Mouse (Mus musculus): ENCODE data around the gene Gm973. TPM values are rescaled to one million over a fixed set of nuclear protein-coding genes. Genes with fewer than 3 reads are reported as not detected.

Gm973 gene
- total RNA-seq (2021) = 10 to 100 TPM; 14.8 to 15.1 TPM
- long read RNA-seq, partial matches to known transcripts = 0 of 4 reads
- long read RNA-seq, other reads (novel, unspliced or antisense) = 4 of 4 reads

DNA sequence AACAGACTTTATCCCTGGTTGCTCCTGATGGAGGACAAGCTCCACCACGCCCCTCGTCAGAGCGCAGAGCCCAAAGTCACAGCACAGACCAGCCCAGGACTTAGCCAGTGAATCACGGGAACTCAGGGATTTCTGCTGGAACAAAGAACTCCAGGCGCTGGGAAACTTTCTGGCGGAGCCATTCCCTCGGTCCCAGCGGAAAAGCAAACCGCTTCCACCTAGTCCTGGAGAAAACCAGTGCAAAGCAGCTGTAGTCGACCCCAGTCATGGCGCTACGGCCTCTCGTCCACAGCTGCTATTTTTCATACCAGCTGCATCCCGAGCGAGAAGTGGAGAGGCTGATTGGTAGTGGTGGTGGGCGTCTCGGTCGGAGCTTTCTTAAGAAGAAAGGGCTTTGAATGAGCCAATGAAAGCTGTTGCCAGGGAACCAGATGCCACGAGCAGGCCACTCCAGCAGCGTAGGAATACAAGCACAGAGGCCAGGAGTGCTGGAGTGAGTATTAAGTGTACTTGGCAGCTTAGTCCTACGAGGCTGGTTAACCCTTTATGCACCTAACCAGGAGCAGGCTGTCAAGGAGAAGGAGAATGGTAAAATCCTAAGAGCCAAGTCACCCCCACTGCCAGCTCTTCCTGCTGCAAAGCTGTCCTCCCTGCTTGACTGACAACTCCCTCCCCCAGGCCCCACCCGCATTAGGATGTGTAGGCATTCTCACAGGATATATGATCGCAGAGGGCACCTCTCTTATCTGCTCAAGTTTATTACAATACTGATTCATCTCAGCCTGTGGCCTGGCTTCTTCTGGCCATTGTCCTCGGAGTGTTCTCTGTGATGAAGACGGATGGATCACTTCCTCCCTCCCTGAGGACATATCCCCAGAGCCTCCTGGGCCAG is at the start of gene Gm973:
Gene Gm973 (plus strand): TSS at position 239 of the 892 bp plus-strand sequence.
- peak; percentile 55 to 71 for DNase-seq (ENCODE audit: low spot score in 2 of 2)

DNA sequence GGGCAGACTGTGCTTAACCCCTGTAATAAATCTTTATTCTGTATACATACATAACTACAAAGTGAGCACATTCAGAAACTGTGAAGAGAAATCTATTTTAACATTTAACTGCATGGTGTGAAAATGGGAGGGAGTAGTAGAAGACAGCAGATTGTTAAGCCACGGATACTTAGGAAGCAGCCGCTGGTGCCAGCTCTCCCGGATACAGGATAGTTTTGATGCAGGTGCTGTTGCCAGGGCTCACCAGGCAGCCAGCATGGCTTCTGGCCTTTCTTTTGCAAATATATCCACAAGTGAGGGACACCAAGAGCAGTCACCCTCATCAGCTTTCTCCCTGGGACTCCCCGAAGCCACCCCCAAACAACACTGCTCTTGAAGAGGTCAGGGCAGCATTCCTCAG is 46.9 kb upstream of the Gm973 start:
- no peak for DNase-seq (ENCODE audit: low spot score in 2 of 2)

DNA sequence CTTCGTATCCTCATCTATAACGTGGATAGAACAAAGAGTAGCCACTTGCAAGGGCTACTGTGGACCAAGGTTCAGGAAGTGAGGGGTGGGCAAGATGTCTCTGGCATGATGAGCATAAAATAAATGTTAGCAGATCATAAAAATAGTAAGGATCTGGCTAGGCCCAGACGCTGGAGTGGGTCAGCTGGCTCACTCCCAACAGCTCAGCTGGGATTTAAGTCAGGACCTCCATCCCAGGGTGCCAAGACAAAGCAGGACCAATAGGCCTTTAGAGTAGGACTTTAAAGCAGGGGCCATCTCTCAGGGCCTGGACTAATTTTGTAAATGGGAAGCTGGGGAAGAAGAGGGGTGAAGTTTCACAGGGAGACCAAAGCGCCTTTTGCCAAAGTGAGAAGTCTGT is 45.3 kb upstream of the Gm973 start:
- DNase-seq (ENCODE audit: low spot score in 2 of 2) = no peak

DNA sequence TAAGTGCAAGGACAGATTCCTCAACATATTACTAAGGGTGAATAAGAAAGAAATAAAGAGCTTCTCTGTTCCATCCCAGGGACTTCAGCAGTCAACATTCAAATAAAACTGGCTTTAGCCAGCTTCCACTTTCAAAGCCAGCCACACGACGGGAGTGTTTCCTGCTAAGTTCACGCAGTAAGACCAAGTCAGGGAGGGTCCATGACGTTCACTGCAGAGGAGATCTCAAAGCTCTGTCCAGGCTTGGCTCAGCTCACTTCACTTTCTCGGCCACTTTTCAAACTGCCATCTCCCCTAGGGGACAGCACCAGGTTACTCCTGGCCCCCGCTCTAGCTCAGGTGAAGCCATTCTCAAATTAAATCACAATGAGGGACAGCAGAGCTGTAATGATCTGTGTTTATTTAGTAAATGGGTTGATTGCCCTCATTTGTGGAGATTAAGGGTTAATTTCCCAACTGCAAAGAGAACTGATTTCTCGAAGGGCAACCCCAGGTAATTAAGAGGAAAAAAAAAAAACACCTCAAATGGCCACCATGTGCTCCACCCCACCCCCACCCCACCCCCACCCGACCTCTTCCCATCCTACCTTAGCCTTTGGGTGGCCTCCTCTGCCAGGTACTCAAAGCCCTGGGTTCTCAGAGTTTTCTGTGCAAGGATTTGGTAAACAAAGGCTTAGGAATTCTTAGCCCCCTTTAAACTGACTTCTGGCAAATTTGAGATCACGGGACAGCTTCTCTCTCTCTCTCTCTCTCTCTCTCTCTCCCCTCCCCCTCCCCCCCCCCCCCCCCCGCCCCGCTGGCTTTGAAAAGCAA is 43.5 kb upstream of the Gm973 start:
- DNase-seq (ENCODE audit: low spot score in 2 of 2) = no peak

DNA sequence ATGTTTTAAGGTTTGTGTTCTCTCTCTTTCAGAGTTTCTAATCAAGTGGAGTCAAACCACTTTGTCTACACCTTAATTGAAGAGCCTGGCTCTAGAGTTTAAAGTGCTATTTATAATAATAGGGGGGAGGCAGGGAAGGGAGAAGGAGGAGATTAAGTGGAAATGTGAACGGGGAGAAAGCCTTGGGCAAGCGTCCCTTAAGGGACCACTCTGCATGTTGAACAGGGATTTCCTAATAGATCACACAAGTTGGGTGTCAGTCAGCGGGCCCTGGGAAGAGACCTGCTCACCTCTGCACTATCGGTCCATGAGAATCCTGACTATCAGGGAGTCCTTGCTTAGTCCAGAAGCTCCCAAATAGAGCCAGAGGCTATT is 42.9 kb upstream of the Gm973 start:
- no peak for DNase-seq (ENCODE audit: low spot score in 2 of 2)

DNA sequence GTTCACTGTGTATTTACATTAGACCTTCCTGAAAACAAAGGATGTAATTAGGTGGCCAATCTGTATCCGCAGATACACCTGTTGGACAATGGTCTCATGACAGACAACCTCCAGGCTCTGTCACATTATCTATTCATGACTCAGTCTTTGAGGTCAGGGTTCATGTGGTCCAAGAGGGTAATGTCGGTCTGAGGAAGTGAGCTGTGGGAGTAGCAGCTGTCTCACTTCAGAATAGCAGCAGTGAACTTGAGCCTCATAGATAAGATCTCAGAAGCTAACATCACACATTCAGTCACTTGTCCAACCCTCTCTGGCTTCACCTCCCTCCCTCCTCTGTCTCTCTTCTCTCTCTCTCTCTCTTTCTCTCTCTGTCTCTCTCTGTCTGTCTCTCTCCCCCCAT is 40.4 kb upstream of the Gm973 start:
- DNase-seq (ENCODE audit: low spot score in 2 of 2) = no peak

DNA sequence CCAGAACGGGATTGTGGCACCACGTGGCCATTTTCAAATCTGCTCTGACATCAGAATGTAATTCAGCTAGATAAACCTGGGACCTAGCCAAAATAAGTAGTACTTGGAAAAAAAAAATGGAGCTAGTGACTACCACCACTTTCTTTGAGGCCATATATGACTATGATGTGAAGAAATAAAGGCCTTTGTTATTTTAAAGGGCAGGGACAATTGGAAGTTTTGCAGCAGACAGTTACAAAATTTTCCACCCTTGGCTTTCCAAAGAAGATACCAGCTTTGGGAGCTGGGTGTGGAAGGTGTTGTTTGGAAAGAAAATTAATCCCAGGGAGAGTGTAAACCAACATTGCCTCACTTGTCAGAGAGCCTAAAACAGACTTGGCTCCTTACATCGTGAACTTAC is 37.2 kb upstream of the Gm973 start:
- DNase-seq (ENCODE audit: low spot score in 2 of 2) = no peak

DNA sequence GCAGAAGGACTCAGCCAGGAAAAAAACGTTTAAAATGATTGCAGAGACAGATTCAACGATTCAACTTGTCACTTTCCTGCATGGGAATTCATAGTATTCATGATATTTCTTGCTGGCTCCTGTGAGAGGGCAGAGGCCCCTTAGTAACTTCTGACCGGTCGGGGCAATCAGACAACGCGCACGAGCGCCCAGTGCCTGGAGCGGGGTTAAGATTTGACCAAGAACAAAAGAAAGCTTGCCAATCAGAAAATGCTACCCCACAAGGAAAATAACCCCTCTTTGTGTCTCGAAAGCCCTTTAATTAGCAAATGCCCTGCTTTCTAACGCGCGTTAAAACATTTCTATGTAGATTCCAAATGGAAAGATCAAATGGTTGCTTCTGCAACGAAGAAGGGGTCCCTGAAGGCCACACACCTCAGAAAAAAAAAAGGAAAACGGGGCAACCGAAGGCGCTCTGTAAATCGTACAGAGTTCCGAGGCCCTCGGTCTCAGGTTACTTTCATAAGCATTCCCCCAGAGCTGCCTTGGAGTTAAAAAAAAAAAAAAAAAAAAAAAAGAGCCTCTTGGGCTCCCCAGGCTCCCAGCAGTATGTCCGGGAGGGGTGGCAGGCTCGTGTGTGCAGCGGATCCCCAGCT is 35.1 kb upstream of the Gm973 start:
- DNase-seq (ENCODE audit: low spot score in 2 of 2) = no peak

DNA sequence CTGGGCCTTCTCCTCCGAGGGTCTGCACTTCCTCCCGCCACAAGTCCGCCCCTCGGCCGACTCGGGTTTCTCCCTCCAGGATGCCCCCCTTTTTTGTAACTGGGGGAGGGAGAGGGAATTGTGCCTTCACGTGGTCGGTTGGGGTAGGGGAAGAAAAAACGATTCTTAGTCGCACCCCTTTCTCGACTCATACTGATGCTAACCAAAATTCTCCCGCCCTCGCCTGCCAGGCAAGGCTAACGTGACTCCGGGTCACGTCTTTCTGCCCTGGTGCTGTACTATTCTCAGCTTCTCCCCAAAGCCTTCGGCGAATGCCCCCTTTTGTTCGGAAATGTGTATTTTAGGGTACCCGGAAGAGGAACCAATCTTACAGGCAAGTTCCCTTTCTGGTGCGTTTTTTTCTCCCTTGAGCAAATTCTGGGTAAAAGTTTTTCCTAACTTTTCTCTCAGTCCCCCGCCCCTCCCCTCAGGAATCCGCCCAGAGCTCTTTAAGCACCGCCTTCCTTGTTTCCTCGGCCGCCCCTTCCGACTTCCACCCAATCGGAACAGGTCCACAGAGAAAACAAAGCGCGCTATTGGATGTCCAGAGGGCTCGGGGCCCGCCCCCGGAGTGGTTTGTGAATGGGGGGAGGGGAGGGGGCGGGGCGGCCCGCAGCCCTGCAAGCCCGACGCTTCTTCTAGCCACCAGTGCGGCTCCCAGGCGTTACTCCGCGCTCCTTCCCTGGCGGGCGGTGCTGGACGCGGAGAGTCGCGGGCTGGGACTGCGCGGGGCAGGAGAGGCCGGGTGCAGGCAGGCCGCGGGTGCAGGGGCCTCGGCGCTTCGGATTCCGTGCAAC is 34.4 kb upstream of the Gm973 start:
- DNase-seq (ENCODE audit: low spot score in 2 of 2) = peak; percentile 79 to 91

DNA sequence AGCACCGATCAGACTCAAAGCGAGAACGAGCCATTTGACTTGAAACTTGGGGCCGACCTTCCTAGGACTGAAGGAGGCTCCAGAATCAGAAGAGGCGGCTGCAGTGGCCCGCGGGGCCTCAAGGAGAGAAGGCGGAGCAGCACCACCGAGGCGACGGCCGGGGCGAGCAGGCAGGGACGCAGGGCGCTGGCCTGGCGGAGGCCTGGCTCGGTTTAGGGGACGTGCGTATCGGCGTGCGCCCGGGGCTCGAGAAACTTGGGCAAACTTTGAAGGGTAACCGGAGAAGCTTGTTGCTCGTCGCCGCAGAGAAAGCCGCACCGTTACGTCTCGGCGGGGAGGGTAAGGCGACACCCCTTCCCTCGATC is 33.8 kb upstream of the Gm973 start, which contains the start of gene Fzd7:
Gene Fzd7 (plus strand): TSS at position 94 of the 365 bp plus-strand sequence.
- no peak for DNase-seq (ENCODE audit: low spot score in 2 of 2)

DNA sequence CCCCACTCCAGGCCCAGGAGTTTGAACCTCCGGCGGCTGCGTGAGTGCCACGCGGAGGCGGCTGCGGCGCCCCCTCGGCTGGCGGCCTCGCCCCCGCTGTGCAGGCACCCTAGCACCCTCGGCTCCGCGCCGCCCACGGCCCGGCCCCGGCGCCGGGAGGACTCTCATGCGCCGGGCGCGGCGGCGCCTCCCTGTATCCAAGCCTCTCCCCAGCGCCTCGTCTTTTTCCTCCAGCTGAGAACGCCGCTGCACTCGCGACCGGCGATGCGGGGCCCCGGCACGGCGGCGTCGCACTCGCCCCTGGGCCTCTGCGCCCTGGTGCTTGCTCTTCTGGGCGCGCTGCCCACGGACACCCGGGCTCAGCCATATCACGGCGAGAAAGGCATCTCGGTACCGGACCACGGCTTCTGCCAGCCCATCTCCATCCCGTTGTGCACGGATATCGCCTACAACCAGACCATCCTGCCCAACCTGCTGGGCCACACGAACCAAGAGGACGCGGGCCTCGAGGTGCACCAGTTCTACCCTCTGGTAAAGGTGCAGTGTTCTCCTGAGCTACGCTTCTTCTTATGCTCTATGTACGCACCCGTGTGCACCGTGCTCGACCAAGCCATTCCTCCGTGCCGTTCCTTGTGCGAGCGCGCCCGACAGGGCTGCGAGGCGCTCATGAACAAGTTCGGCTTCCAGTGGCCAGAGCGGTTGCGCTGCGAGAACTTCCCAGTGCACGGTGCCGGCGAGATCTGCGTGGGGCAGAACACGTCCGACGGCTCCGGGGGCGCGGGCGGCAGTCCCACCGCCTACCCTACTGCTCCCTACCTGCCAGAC is 33.2 kb upstream of the Gm973 start:
- DNase-seq (ENCODE audit: low spot score in 2 of 2) = peak in 1 of 2 experiments; percentile 34

DNA sequence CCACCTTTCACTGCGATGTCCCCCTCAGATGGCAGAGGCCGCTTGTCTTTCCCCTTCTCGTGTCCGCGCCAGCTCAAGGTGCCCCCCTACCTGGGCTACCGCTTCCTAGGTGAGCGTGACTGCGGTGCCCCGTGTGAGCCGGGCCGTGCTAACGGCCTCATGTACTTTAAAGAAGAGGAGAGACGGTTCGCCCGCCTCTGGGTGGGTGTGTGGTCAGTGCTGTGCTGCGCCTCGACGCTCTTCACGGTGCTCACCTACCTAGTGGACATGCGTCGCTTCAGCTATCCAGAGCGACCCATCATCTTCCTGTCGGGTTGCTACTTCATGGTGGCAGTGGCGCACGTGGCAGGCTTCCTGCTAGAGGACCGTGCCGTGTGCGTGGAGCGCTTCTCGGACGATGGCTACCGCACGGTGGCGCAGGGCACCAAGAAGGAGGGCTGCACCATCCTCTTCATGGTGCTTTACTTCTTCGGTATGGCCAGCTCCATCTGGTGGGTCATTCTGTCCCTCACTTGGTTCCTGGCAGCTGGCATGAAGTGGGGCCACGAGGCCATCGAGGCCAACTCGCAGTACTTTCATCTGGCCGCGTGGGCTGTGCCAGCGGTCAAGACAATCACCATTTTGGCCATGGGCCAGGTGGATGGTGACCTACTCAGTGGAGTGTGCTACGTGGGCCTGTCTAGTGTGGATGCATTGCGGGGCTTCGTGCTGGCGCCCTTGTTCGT is 32.4 kb upstream of the Gm973 start:
- peak; percentile 47 to 72 for DNase-seq (ENCODE audit: low spot score in 2 of 2)

DNA sequence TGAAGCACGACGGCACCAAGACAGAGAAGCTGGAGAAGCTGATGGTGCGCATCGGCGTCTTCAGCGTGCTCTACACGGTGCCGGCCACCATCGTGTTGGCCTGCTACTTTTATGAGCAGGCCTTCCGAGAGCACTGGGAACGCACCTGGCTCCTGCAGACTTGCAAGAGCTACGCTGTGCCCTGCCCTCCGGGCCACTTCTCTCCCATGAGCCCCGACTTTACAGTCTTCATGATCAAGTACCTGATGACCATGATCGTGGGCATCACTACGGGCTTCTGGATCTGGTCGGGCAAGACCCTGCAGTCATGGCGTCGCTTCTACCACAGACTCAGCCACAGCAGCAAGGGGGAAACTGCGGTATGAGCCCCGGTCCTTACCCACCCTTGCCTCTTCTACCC is 31.8 kb upstream of the Gm973 start:
- no peak for DNase-seq (ENCODE audit: low spot score in 2 of 2)

DNA sequence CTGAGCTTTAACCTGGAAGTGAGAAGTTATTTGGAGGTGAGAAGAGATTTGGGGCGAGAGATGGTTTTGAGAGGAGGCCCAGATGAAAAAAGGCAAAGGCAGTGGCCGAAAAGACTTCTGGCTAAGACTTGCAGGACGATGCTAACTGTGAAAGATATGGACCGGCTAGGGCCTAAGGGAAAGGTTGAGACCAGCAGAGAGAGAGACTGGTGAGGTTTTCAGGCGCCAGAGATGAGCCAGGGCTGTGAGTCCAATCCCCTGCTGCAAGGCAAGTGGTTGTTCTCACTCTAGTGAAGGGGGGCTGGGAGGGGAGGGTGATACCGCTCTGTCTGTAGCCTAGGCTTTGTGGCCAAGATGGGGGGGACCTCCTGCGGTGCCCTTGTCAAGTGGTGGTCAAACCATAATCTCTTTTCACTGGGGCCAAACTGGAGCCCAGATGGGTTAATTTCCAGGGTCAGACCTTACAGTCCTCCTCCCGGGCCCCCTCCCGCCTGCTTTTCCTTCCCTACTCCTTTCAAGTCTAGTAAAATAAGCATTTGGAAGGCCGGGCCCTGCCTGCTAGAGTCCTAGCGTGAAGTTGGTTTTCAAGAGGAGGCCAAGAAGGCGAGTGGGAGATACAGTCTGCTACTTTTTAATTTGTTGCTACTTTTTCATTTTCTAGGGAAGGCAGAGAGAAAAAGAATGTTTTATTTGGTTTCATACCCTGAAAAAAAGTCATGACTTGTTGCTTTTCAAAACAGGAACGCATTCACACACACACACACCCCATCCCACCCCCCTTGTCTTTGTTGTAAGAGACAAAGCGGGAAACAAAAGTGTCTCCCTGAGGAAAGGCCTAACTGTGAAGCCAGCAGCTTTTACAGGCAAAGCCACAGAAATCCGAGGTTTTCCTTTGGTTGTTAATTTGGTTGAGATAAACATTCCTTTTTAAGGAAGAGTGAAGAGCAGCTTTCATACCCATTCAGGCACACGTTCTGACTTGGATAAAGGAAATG is 31.0 kb upstream of the Gm973 start:
- DNase-seq (ENCODE audit: low spot score in 2 of 2) = no peak

DNA sequence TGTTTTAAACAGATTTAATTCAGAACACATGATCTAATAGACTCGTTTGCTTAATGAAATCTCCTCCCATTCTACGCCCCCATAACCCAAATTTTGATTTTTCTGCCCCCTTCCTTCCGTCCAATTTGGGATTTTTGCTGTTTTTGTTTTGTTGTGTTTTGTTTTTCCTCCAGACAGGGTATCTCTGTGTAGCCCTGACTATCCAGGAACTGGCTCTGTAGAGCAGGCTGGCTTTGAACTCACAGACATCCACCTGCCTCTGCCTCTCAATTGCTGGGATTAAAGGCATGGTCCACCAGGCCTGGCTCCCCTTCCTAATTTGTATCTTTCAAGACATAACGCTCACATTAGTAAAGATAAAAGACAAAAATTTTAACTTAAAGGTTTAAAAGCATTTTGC is 30.3 kb upstream of the Gm973 start:
- DNase-seq (ENCODE audit: low spot score in 2 of 2) = no peak

DNA sequence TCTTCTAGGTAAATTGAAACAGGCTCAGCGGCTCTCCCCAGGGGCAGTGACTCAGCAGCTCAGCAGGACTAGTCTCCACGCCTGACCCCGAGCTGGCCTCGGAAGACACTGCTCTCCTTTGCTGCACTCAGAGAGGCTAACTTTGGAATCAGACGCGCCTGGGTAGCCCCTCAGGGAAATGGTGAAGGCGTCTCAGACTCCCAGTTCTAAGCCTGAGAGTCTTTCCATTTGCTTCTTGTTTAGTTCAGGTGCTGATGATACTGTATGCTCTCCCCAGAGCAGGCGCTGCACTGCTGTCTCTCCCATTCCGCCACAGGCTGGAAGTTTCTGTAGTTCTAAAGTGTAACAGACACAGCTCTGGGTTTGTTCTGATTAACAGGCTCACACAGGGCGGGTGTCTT is 28.4 kb upstream of the Gm973 start:
- no peak for DNase-seq (ENCODE audit: low spot score in 2 of 2)

DNA sequence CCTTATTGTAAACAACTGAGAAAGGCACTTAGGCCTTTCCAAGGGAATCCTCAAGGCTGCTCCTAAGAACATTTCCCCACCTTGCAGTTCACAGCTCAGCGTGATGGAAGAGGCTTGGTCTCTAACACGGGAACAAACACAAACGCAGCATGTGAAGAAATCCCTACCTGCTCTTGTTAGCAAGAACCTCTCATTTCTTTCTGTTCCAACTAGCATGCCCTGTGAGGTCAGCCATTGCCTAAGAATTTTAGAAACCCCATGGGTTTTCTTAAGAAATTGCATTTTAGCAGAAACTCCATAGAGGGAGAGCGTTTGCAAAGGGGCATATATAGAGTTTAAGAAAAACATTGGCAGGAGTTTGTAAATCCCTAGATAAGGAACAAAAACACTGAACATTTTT is 27.6 kb upstream of the Gm973 start:
- DNase-seq (ENCODE audit: low spot score in 2 of 2) = no peak

DNA sequence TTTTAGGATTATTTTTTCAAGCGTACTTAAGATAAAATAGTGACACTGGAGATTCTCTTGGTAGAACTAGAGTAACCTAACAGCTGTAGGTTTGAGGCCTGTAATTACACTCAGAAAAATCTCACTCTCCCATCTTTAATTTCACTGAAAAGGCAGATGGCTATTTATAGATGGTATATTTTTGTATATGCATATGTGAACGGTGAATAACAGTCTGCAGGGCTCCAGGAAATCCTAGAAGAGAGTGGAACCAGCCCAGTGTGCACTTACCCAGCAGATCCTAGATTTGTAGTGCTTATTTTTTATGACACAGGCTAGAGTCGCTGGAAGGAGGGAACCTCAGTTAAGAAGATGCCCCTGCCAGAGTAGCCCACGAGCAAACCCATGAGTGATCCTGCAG is 27.1 kb upstream of the Gm973 start:
- no peak for DNase-seq (ENCODE audit: low spot score in 2 of 2)
